Mouse (Mus musculus) lung, embryonic 15.5 days (tissue): ENCODE measurements around the gene Tm6sf1. TPM values are rescaled to one million over a fixed set of nuclear protein-coding genes. Genes with fewer than 3 reads are reported as not detected.

Source experiments
- ATAC-seq: fragments of 200-750 bp; cut with Nextera tagmentation; 2 replicates; pipeline ENCODE4 v1.8.0; 2017; ENCODE audit warnings: moderate number of reproducible peaks, borderline replicate concordance; ENCODE audit not compliant: low FRiP score, low TSS enrichment; ENCODE audit errors: extremely low read depth
- H3K27ac ChIP-seq: fragments of 300-500 bp; sonication (generic); 2 replicates; pipeline ENCODE4 v1.5.1; 2015; ENCODE audit warnings: moderate library complexity, mild to moderate bottlenecking, inconsistent platforms
- H3K27me3 ChIP-seq: fragments of 300-500 bp; sonication (generic); 2 replicates; pipeline ENCODE4 v1.6.1; 2015; ENCODE audit warnings: inconsistent platforms
- H3K36me3 ChIP-seq: fragments of 300-500 bp; sonication (generic); 2 replicates; pipeline ENCODE4 v1.6.1; 2015; ENCODE audit warnings: inconsistent platforms
- H3K4me1 ChIP-seq: fragments of 300-500 bp; sonication (generic); 2 replicates; pipeline ENCODE4 v1.6.1; 2015; ENCODE audit warnings: inconsistent platforms
- H3K4me2 ChIP-seq: fragments of 300-500 bp; sonication (generic); 2 replicates; pipeline ENCODE4 v1.6.1; 2015; ENCODE audit warnings: inconsistent platforms, mild to moderate bottlenecking, moderate library complexity
- H3K4me3 ChIP-seq: fragments of 300-500 bp; sonication (generic); 2 replicates; pipeline ENCODE4 v1.5.1; 2015; ENCODE audit warnings: mild to moderate bottlenecking, inconsistent platforms
- H3K9ac ChIP-seq: fragments of 300-500 bp; sonication (generic); 2 replicates; pipeline ENCODE4 v1.6.1; 2015; ENCODE audit warnings: inconsistent platforms
- H3K9me3 ChIP-seq: fragments of 300-500 bp; sonication (generic); 2 replicates; pipeline ENCODE4 v1.6.1; 2016; ENCODE audit warnings: inconsistent platforms
- WGBS: fragments of 180-500 bp; shearing (Covaris S2); methylation state at CpG from one replicate; pipeline ENCODE4 v1.1.7; 2015; 5-methylcytosine and 5-hydroxymethylcytosine counted together
- polyA plus RNA-seq: library from polyadenylated mRNA; unstranded; fragments of >200 nt; fragmentation: Nextera tagmentation; extraction: Ambion mirVana; gene quantifications from 2 replicates; pipeline ENCODE4 v1.2.1, GENCODE M21; 2015

Tm6sf1 gene
- polyA plus RNA-seq, 1 experiment from 2014 or later: 18.0 TPM

- H3K9me3 ChIP-seq: no peaks in the 10 kb centered on the region
- H3K4me1 ChIP-seq: peaks cover 20% of the 10 kb centered on the region
- no peak overlapping the region; the same call in 1 of the 2 replicates for H3K4me2 ChIP-seq
- H3K27ac ChIP-seq: no peak overlapping the region
- H3K4me3 ChIP-seq: no peak overlapping the region
- WGBS: 45% methylated on average over 8 of the region's 8 CpGs
- no peak overlapping the region for H3K9ac ChIP-seq
- H3K27me3 ChIP-seq: peaks cover 40% of the 10 kb centered on the region
- ATAC-seq: no peak; the same call in 1 of the 2 replicates
- H3K36me3 ChIP-seq: no peaks in the 10 kb centered on the region
Observed at GRCm38 (mm10) chr7:81854568-81855307, 4.1 kb upstream of the Tm6sf1 start.

DNA sequence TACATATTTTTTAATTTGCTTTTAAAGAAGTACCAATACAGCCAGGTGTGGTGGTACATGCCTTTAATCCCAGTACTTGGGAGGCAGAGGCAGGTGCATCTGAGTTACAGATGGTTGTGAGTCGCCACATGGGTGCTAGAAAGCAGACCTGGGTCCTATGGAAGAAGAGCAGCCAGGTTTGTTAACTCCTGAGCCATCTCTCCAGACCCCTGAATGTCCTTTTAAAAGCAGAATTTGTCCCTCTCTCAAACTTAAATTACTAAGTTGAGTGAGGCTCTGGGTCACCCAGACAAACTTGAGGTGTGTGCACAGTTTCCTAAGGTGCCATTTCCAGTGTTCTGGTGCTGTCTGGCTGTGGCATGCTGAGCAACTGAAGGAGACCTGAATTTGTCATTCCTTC, 3.1 kb upstream of the Tm6sf1 start, which contains the start of gene Gm10160:
Gene Gm10160 (minus strand): TSS at position 101 of the 400 bp plus-strand sequence.
- no peaks in the 10 kb centered on the region for H3K36me3 ChIP-seq
- no peak within 1 kb of the TSS for H3K27ac ChIP-seq
- H3K4me2 ChIP-seq: no peak within 1 kb of the TSS; the same call in 1 of the 2 replicates
- H3K27me3 ChIP-seq: peaks cover 49% of the 10 kb centered on the region
- no peak within 1 kb of the TSS for H3K4me3 ChIP-seq
- no peak for ATAC-seq
- WGBS: 81% methylated on average over 1 of the region's 1 CpGs
- H3K9ac ChIP-seq: no peak within 1 kb of the TSS
- H3K9me3 ChIP-seq: no peaks in the 10 kb centered on the region
- H3K4me1 ChIP-seq: peaks cover 23% of the 10 kb centered on the region

DNA sequence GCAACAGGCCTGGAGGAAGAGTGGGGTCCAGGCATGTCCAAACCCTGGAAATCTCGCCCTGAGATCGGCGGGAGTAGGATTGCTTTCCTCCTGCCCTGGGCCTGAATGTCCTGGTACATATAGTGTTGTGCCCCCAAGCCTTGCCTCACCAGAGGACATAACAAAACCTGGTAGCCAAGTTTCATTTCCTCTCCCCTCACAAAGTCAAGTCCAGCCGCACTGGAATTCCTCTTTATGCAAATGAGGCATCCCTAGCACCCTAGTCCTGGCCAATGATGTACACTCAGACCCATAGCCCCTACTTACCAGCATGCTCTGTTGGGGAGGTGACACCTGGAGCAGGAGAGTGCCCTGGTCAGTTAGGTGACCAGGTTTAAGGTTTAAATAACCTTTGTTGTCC, 2.6 kb upstream of the Tm6sf1 start:
- H3K27ac ChIP-seq: no peak overlapping the region
- no peak overlapping the region for H3K9ac ChIP-seq
- no peak for ATAC-seq
- H3K4me1 ChIP-seq: peaks cover 23% of the 10 kb centered on the region
- no peaks in the 10 kb centered on the region for H3K9me3 ChIP-seq
- WGBS: 72% methylated on average over 4 of the region's 4 CpGs
- H3K27me3 ChIP-seq: peaks cover 54% of the 10 kb centered on the region
- H3K36me3 ChIP-seq: no peaks in the 10 kb centered on the region
- no peak overlapping the region for H3K4me3 ChIP-seq
- H3K4me2 ChIP-seq: no peak overlapping the region

DNA sequence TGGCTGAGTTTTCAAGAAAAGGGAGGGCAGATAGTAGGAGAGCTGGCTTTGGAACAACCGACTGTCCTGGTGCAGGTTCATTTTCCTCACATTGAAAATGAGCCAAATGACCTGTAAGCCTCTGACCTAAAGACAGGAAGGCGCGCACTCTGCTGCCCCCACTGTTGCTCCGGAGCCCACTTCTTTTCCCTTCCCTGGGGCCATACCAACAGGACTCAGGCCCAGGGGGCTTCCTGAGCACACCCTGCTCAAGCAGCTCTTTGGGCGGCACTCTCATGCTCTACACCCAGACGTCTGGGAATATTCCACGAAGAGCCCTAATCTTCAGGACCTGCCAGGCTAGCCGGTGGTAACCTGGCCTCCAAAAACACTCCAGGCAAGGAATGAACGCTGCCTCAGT, 565 bp upstream of the Tm6sf1 start:
- H3K4me1 ChIP-seq: peaks cover 23% of the 10 kb centered on the region
- no peaks in the 10 kb centered on the region for H3K36me3 ChIP-seq
- H3K4me2 ChIP-seq: peak overlapping the region; percentile 99
- peak overlapping the region; percentile 62 for H3K4me3 ChIP-seq
- no peak for ATAC-seq
- 7% methylated on average over 9 of the region's 9 CpGs for WGBS
- H3K27ac ChIP-seq: no peak overlapping the region
- peaks cover 66% of the 10 kb centered on the region for H3K27me3 ChIP-seq
- H3K9ac ChIP-seq: no peak overlapping the region
- no peaks in the 10 kb centered on the region for H3K9me3 ChIP-seq

DNA sequence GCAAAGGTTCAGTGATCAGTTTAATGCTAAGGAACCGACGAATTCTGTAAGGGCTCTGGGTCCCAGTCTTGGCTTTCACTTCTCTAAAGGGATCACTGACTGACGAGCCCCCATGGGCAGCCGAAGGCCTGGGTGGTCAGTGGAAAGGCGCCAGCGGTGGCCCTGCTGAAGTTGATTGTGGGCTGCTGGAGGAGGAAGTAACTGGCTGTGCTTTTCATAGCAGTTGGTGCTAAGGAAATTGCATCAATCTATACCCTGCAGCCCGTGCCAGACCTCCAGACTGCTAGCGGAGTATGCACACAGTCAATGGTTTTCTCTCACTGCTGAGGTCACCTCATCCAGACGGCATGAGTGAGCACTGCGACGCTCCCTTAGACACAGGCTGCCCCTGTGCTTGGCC, 1.3 kb downstream of the Tm6sf1 start:
- peak; percentile 31; the same call in 1 of the 2 replicates for ATAC-seq
- H3K27ac ChIP-seq: peak overlapping the region; percentile 51; the same call in 1 of the 2 replicates
- H3K27me3 ChIP-seq: peaks cover 66% of the 10 kb centered on the region
- H3K4me3 ChIP-seq: peak overlapping the region; percentile 62
- peaks cover 22% of the 10 kb centered on the region for H3K4me1 ChIP-seq
- WGBS: 33% methylated on average over 11 of the region's 11 CpGs
- peak overlapping the region; percentile 99 for H3K4me2 ChIP-seq
- H3K9me3 ChIP-seq: no peaks in the 10 kb centered on the region
- no peak overlapping the region for H3K9ac ChIP-seq
- no peaks in the 10 kb centered on the region for H3K36me3 ChIP-seq

DNA sequence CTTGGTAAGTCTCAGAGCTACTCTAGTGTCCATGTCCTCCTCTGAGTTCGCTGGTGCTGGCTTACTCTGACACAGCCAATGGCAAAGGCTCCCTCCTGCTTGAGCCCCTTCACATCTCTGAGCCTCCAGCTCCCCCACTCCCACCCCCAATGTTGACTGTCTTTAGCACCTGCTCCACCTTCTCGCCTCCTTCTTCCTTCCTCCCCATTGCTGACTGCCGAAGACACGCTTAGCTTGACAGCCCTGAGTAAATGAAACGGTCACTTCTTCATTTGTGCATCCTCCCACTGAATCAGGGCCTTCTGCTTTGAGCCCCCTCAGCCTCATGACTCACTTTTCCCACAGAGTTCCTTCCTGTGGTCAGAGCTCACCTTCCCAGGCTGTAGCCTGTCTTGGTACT, 2.2 kb downstream of the Tm6sf1 start:
- Histone ChIP-seq H3K27me3 (peaks cover 64% of the 10 kb centered on the region), H3K9me3 (no peaks in the 10 kb centered on the region), H3K9ac (no peak overlapping the region), H3K4me1 (peaks cover 22% of the 10 kb centered on the region), H3K36me3 (no peaks in the 10 kb centered on the region), H3K4me3 (0 out of 2 replicates have a peak overlapping the region, but pooled peaks have one; percentile 1), H3K4me2 (peak overlapping the region; percentile 99), H3K27ac (peak overlapping the region; percentile 51; the same call in 1 of the 2 replicates)
- 45% methylated on average over 5 of the region's 5 CpGs for WGBS
- ATAC-seq: no peak

- H3K36me3 ChIP-seq: no peaks in the 10 kb centered on the region
- 78% methylated on average over 2 of the region's 2 CpGs for WGBS
- peaks cover 22% of the 10 kb centered on the region for H3K4me1 ChIP-seq
- no peak overlapping the region for H3K27ac ChIP-seq
- H3K9me3 ChIP-seq: no peaks in the 10 kb centered on the region
- no peak overlapping the region for H3K9ac ChIP-seq
- peaks cover 59% of the 10 kb centered on the region for H3K27me3 ChIP-seq
- ATAC-seq: no peak
- peak overlapping the region; percentile 99; the same call in 1 of the 2 replicates for H3K4me2 ChIP-seq
- no peak overlapping the region for H3K4me3 ChIP-seq
Observed at GRCm38 (mm10) chr7:81861461-81861860, 2.7 kb downstream of the Tm6sf1 start.

- ATAC-seq: no peak
- Histone ChIP-seq H3K9ac (no peak overlapping the region), H3K27me3 (peaks cover 54% of the 10 kb centered on the region), H3K27ac (no peak overlapping the region), H3K9me3 (no peaks in the 10 kb centered on the region), H3K4me3 (no peak overlapping the region), H3K4me1 (peaks cover 22% of the 10 kb centered on the region), H3K4me2 (no peak overlapping the region), H3K36me3 (no peaks in the 10 kb centered on the region)
- 37% methylated on average over 4 of the region's 4 CpGs for WGBS
Observed at GRCm38 (mm10) chr7:81861921-81862320, 3.1 kb downstream of the Tm6sf1 start.

- Histone ChIP-seq H3K9me3 (no peaks in the 10 kb centered on the region), H3K4me1 (peaks cover 22% of the 10 kb centered on the region), H3K36me3 (no peaks in the 10 kb centered on the region), H3K27me3 (peaks cover 45% of the 10 kb centered on the region), H3K27ac (peak overlapping the region; percentile 76), H3K9ac (no peak overlapping the region), H3K4me3 (no peak overlapping the region), H3K4me2 (peak overlapping the region; percentile 33)
- WGBS: 53% methylated on average over 24 of the region's 24 CpGs
- ATAC-seq: no peak; the same call in 1 of the 2 replicates
Observed at GRCm38 (mm10) chr7:81862587-81863583, 4.1 kb downstream of the Tm6sf1 start.

DNA sequence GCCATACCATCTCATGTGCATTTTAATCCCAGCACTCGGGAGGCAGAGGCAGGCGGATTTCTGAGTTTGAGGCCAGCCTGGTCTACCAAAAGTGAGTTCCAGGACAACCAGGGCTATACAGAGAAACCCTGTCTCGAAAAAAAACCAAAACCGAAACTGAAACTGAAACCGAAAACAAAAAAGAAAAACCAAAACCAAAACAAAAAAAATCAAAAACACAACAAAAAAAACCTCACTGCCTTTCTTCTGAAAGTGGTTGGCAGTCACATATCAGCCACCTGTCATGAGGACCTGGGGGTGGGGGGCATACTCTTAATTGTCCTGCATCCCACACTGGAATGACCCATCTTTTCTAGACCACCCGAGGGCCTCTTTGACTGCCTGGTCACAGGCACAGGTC, 5.8 kb downstream of the Tm6sf1 start:
- H3K36me3 ChIP-seq: no peaks in the 10 kb centered on the region
- no peak overlapping the region for H3K4me2 ChIP-seq
- H3K27me3 ChIP-seq: peaks cover 28% of the 10 kb centered on the region; the same call in 1 of the 2 replicates
- no peaks in the 10 kb centered on the region for H3K9me3 ChIP-seq
- peaks cover 10% of the 10 kb centered on the region for H3K4me1 ChIP-seq
- no peak overlapping the region for H3K9ac ChIP-seq
- no peak overlapping the region for H3K4me3 ChIP-seq
- no peak for ATAC-seq
- 88% methylated on average over 6 of the region's 6 CpGs for WGBS
- no peak overlapping the region for H3K27ac ChIP-seq

DNA sequence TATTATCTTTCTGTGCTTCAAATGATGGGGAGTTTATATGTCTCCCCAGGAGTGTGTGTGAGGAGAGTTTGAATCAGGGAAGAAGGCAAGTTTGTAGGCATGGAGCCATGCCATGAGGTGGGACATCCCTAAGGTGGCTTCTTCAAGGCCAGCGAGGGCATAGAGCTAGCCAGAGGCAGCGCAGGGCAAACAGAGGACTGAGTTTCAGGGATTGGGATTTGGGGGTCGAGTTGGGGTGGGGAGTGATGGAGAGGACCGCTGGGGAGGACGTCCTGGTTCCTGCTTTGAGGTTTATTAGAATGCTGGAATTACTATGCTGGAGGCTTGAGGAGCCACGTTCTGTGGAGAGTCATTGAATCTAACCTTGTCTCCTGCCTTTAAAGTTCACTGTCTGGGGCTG, 7.1 kb downstream of the Tm6sf1 start:
- ATAC-seq: no peak
- no peaks in the 10 kb centered on the region for H3K36me3 ChIP-seq
- WGBS: 91% methylated on average over 6 of the region's 6 CpGs

More for the DNA sequence above, 7.1 kb downstream of the Tm6sf1 start:
- Histone ChIP-seq H3K4me3 (no peak overlapping the region), H3K9me3 (no peaks in the 10 kb centered on the region), H3K9ac (no peak overlapping the region), H3K4me1 (peaks cover 5% of the 10 kb centered on the region; the same call in 1 of the 2 replicates), H3K4me2 (no peak overlapping the region), H3K27ac (no peak overlapping the region), H3K27me3 (peaks cover 15% of the 10 kb centered on the region; the same call in 1 of the 2 replicates)
